Mouse (Mus musculus): ENCODE measurements around the gene Bach2. TPM values are rescaled to one million over a fixed set of nuclear protein-coding genes. Genes with fewer than 3 reads are reported as not detected.

The Bach2 gene
- total and polyA plus RNA-seq, 2 experiments from 2014 or later = 13.9 to 14.7 TPM

DNA sequence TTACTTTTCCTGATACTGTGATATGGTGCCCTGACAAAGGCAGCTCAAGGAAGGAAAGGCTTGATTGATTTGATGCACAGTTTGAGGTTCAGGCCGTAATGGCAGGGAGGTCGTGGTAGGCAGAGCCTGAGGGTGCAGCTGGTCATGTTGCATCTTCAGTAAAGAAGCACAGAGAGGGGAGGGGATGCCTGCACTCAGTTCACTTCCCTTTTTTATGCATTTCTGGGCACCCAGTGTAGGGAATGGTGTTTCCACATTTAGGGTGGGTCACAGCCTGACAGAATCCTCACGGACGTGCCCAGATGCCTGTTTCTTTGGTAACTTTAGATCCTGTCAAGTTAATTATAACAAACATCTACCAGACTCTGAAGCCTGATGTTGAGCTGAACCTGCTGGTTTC lies 306.9 kb downstream of the Bach2 start:
- H3K9ac ChIP-seq (replicated peaks; ENCODE audit: low read length) = no peak overlapping the region
- H3K4me3 ChIP-seq (ENCODE audit: low read length) = no peak overlapping the region
- no peak overlapping the region for H3K4me2 ChIP-seq (ENCODE audit: low read depth, low read length)
- WGBS = 78% methylated on average over 4 of the region's 4 CpGs
- ATAC-seq (no peak), DNase-seq (ENCODE audit: low spot score) (no peak)
- no peaks in the 10 kb centered on the region for H3K4me1 ChIP-seq (ENCODE audit: insufficient read depth, low read length)
- no peak overlapping the region for H3K27ac ChIP-seq
- no peaks in the 10 kb centered on the region for H3K27me3 ChIP-seq (ENCODE audit: insufficient read depth, low read length)
- H3K36me3 ChIP-seq (ENCODE audit: insufficient read depth, low read length) = no peaks in the 10 kb centered on the region
- no peaks in the 10 kb centered on the region for H3K9me3 ChIP-seq (ENCODE audit: low read length)
- TF ChIP-seq CTCF (IDR thresholded peaks at IDR 0.05; ENCODE audit: low read depth) = no peak

DNA sequence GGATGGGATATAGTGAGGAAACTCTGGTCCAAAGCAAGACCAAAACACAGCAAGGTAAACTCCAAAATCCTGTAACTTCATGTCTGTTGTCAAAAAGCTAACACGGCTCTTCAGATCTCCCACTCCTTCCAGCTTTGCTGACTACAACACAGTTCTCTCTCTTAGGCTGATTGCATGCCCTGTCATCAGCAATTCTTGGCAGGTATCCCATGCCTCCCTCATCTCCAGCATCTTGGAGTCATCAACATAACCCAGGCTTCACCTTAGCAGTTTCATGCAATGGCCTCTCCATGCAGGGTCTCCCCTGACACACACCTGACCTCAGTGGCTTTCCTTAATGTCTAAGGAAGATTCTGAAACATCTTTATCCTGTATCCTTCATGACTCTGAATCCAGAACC lies 310.5 kb downstream of the Bach2 start:
- no peaks in the 10 kb centered on the region for H3K4me1 ChIP-seq (ENCODE audit: insufficient read depth, low read length)

DNA sequence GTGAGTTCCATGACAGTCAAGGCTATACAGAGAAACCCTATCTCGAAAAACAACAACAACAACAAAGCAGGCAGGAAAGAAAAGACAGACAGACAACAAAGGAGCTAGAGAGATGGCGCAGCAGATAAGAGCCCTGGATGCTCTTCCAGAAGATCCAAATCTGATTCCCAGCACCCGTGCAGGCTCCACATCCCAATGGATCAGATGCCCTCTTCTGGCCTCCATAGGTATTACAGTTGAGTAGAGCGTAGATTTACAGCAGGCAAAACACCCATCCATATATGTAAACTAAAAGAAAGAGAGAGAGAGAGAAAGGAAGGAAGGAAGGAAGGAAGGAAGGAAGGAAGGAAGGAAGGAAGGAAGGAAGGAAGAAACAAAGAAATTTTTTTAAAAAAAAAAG lies 312.7 kb downstream of the Bach2 start:
- H3K9me3 ChIP-seq (ENCODE audit: low read length) = no peaks in the 10 kb centered on the region
- no peaks in the 10 kb centered on the region for H3K4me1 ChIP-seq (ENCODE audit: insufficient read depth, low read length)
- H3K9ac ChIP-seq (replicated peaks; ENCODE audit: low read length) = no peak overlapping the region
- no peak overlapping the region for H3K27ac ChIP-seq
- 49% methylated on average over 4 of the region's 4 CpGs for WGBS
- TF ChIP-seq CTCF (IDR thresholded peaks at IDR 0.05; ENCODE audit: low read depth) = peak; percentile 55
- H3K4me3 ChIP-seq (ENCODE audit: low read length) = no peak overlapping the region
- no peaks in the 10 kb centered on the region for H3K36me3 ChIP-seq (ENCODE audit: insufficient read depth, low read length)
- no peak for ATAC-seq
- DNase-seq (ENCODE audit: low spot score) = no peak
- no peaks in the 10 kb centered on the region for H3K27me3 ChIP-seq (ENCODE audit: insufficient read depth, low read length)
- no peak overlapping the region for H3K4me2 ChIP-seq (ENCODE audit: low read depth, low read length)

More for the DNA sequence above, 310.5 kb downstream of the Bach2 start:
- 65% methylated on average over 1 of the region's 1 CpGs for WGBS
- no peak overlapping the region for H3K4me2 ChIP-seq (ENCODE audit: low read depth, low read length)
- no peaks in the 10 kb centered on the region for H3K36me3 ChIP-seq (ENCODE audit: insufficient read depth, low read length)
- ATAC-seq = no peak
- H3K9ac ChIP-seq (replicated peaks; ENCODE audit: low read length) = no peak overlapping the region
- no peak overlapping the region for H3K4me3 ChIP-seq (ENCODE audit: low read length)
- H3K27ac ChIP-seq = no peak overlapping the region
- no peak for TF ChIP-seq CTCF (IDR thresholded peaks at IDR 0.05; ENCODE audit: low read depth)
- H3K9me3 ChIP-seq (ENCODE audit: low read length) = no peaks in the 10 kb centered on the region
- DNase-seq (ENCODE audit: low spot score) = no peak
- no peaks in the 10 kb centered on the region for H3K27me3 ChIP-seq (ENCODE audit: insufficient read depth, low read length)

DNA sequence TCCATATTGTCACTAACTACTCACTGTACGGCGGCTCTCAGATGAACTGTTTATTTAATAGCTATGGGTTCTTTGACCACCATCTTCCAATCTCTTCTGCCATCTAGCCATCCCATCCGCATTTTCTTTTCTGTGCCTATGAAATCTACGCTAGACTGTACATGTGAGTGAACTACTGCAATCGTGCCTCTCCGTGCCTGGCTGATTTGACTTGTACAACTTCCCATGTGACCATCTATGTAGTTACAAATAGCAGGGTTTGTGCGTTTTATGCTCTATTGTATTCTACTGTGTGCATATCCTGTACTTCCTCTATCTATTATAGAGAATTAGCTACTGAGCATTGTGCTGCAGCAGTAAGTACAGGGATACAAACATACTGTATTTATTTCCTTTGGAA lies 316.9 kb downstream of the Bach2 start:
- 87% methylated on average over 7 of the region's 7 CpGs for WGBS
- Histone ChIP-seq H3K4me3 (ENCODE audit: low read length) (no peak overlapping the region), H3K9me3 (ENCODE audit: low read length) (no peaks in the 10 kb centered on the region), H3K27ac (no peak overlapping the region), H3K36me3 (ENCODE audit: insufficient read depth, low read length) (no peaks in the 10 kb centered on the region), H3K27me3 (ENCODE audit: insufficient read depth, low read length) (no peaks in the 10 kb centered on the region), H3K9ac (replicated peaks; ENCODE audit: low read length) (no peak overlapping the region), H3K4me1 (ENCODE audit: insufficient read depth, low read length) (no peaks in the 10 kb centered on the region), H3K4me2 (ENCODE audit: low read depth, low read length) (no peak overlapping the region)
- no peak for TF ChIP-seq CTCF (IDR thresholded peaks at IDR 0.05; ENCODE audit: low read depth)
- DNase-seq (ENCODE audit: low spot score) = no peak
- ATAC-seq = no peak

DNA sequence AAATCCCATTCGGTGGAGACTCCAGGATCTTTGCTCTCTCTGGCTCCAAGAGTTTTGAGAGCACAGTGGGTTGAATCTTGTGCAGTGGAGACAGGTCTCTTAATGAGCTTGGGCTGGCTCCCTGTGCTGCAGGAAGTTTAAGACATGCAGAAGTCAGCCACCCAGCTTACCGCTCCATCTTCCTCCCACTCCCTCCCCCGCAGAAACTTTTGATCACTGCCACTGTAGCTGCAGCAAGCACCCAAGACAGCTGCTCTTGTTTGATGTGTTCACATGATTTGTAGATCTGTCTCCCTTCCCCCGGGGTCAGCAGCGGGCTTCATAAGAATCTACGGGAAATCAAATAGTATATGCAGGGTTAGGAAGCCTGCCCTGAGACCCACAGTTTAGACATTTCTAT lies 321.6 kb downstream of the Bach2 start:
- H3K4me3 ChIP-seq (ENCODE audit: low read length) = no peak overlapping the region
- H3K4me2 ChIP-seq (ENCODE audit: low read depth, low read length) = no peak overlapping the region
- ATAC-seq (no peak), DNase-seq (ENCODE audit: low spot score) (no peak)
- peaks cover 12% of the 10 kb centered on the region; the same call in 1 of the 2 replicates for H3K36me3 ChIP-seq (ENCODE audit: insufficient read depth, low read length)
- H3K9me3 ChIP-seq (ENCODE audit: low read length) = no peaks in the 10 kb centered on the region
- no peak overlapping the region for H3K9ac ChIP-seq (replicated peaks; ENCODE audit: low read length)
- H3K27me3 ChIP-seq (ENCODE audit: insufficient read depth, low read length) = no peaks in the 10 kb centered on the region
- peak overlapping the region; percentile 77; the same call in 1 of the 2 replicates for H3K27ac ChIP-seq
- 40% methylated on average over 6 of the region's 6 CpGs for WGBS
- H3K4me1 ChIP-seq (ENCODE audit: insufficient read depth, low read length) = no peaks in the 10 kb centered on the region
- TF ChIP-seq CTCF (IDR thresholded peaks at IDR 0.05; ENCODE audit: low read depth) = no peak

DNA sequence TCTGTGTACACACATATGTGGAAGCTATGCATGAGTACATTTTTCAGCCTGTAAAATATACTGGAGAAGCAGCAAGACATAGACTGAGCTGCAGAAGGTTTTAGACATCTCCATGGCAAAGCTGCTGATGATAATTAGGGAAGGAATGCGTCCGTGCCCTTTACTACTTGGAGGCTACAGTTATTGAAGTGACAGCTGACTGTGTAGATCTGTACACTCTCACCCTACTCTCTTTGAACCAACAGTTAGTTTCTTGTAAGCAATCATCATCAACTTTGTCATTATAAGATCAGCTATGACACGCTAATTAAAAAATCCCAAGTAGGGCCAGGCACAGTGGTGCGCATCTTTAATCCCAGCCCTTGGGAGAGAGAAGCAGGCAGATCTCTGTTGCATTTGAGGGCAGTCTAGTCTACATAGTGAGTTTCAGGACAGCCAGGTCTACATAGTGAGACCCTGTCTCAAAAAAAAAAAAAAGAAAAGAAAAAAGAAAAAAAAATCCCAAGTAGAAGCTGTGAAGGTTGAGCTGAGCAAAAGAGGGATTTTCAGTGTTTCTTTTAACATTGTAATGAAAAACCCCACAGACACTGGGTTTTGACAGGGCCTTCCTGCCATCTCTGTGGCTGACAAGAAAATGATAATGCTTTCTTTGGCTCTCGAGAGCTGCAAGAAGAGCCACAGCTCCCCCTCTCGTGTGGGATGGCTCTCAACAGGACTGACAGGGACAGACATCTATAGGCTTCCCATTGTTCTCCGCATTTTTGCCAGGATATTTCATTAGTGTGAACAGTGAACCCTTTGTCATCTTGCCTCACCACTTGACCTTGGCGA lies 322.3 kb downstream of the Bach2 start:
- ATAC-seq = peak; percentile 64
- H3K27me3 ChIP-seq (ENCODE audit: insufficient read depth, low read length) = no peaks in the 10 kb centered on the region
- H3K27ac ChIP-seq = peak overlapping the region; percentile 77
- 28% methylated on average over 8 of the region's 8 CpGs for WGBS
- peak; percentile 65 for TF ChIP-seq CTCF (IDR thresholded peaks at IDR 0.05; ENCODE audit: low read depth)
- H3K4me3 ChIP-seq (ENCODE audit: low read length) = no peak overlapping the region
- no peaks in the 10 kb centered on the region for H3K4me1 ChIP-seq (ENCODE audit: insufficient read depth, low read length)
- H3K9ac ChIP-seq (replicated peaks; ENCODE audit: low read length) = peak overlapping the region; percentile 13; the same call in 1 of the 2 replicates
- DNase-seq (ENCODE audit: low spot score) = peak; percentile 76
- H3K36me3 ChIP-seq (ENCODE audit: insufficient read depth, low read length) = peaks cover 12% of the 10 kb centered on the region; the same call in 1 of the 2 replicates
- H3K4me2 ChIP-seq (ENCODE audit: low read depth, low read length) = no peak overlapping the region
- H3K9me3 ChIP-seq (ENCODE audit: low read length) = no peaks in the 10 kb centered on the region

DNA sequence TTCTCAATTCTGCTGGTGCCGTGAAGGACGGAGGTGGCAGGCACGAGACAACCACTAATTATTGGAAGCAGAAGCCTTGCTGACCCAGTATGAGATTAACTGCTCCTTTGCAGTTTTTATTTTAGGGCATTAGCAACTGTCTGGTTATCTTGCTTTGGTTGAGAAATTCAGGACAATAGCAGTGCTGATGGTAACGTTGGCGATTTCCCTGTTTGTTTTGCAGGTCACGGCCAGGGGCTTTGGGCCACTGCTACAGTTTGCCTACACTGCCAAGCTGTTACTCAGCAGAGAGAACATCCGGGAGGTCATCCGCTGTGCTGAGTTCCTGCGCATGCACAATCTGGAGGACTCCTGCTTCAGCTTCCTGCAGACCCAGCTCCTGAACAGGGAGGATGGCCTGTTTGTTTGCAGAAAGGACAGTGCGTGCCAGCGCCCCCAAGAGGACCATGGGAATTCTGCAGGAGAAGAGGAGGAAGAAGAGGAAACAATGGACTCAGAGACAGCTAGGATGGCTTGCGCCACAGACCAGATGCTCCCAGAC lies 323.0 kb downstream of the Bach2 start:
- ATAC-seq = peak; percentile 77
- Histone ChIP-seq H3K27ac (peak overlapping the region; percentile 77), H3K9ac (replicated peaks; ENCODE audit: low read length) (no peak overlapping the region), H3K36me3 (ENCODE audit: insufficient read depth, low read length) (peaks cover 12% of the 10 kb centered on the region; the same call in 1 of the 2 replicates), H3K27me3 (ENCODE audit: insufficient read depth, low read length) (no peaks in the 10 kb centered on the region), H3K4me1 (ENCODE audit: insufficient read depth, low read length) (no peaks in the 10 kb centered on the region), H3K9me3 (ENCODE audit: low read length) (no peaks in the 10 kb centered on the region), H3K4me3 (ENCODE audit: low read length) (no peak overlapping the region), H3K4me2 (ENCODE audit: low read depth, low read length) (no peak overlapping the region)
- 32% methylated on average over 12 of the region's 12 CpGs for WGBS
- TF ChIP-seq CTCF (IDR thresholded peaks at IDR 0.05; ENCODE audit: low read depth) = peak; percentile 66
- DNase-seq (ENCODE audit: low spot score) = peak; percentile 66
